Mouse (Mus musculus) adrenal gland, adult (tissue): Measurements from ENCODE around the gene Coa7.

Experiments
- DNase-seq, 2 experiments: peaks; one replicate each; pipeline ENCODE4 v3.0.0; 2022 to 2023; ENCODE audit warnings: low spot score in 1 of 2; ENCODE audit not compliant: inconsistent age in 2 of 2

Coa7 gene

DNA sequence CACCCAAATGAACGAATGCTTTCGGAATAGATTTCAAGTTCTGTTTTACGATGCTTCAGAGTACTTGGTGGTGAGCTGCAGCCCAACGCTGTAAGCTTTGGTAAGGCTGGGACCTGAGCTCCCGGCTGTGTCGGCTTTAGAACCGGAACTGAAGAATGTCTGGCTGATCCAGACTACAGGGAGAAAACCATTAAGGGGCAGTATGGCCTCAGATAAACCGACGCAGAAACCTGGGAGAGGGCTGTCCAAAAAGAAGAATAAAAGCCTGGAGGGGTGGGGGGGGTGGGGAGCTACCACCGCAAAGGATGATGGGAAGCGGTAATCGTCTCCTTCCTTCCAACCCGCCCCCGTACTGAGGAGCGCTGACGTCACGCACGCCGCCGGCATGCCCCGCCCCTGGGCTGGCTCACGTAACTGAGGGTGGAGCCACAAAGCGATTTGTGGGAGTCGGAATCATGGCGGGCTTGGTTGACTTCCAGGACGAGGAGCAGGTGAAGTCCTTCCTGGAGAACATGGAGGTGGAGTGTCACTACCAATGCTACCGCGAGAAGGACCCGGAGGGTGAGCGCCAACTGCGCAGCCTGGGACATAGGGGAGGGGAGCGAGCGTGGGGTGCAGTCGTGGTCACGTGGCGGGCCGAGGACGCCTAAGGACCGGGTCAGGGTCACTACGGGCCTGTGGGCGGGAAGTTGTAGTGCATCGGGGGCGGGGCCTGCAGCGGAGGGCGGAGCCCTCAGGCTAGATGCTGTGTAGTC, at the start of gene Coa7:
Gene Coa7 (plus strand): TSS at position 411 of the 755 bp plus-strand sequence.
- peak; percentile 97 to 100 for DNase-seq

DNA sequence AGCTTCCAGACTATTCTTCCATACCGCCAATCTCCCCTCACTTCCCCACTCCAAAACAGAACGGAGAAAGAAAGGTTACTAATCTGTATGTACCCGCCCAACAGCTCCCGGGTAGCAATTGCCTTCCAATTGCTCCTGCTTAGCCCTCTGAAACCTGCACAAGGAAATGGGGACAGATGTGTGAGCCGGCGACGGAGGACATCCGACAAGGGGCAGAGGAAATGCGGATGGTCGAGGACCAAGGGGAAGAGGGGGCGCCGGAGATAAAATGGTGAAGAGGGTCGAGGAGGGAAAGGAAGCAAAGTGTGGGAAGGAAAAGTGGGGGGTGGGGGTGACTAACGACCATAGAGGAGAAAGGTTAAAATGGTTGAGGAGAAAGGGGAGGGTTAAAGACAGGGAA, 27.7 kb upstream of the Coa7 start:
- no peak for DNase-seq

- peak; percentile 90 to 96 for DNase-seq
These were observed 27.1 kb upstream of the Coa7 start, which contains the start of gene Zyg11b for GRCm38 (mm10) chr4:108300670-108301373. Zyg11b (minus strand) TSS chr4:108301096.

GRCm38 (mm10) chr4:108302296-108302890, 25.5 kb upstream of the Coa7 start:
- DNase-seq, result no peak

DNA sequence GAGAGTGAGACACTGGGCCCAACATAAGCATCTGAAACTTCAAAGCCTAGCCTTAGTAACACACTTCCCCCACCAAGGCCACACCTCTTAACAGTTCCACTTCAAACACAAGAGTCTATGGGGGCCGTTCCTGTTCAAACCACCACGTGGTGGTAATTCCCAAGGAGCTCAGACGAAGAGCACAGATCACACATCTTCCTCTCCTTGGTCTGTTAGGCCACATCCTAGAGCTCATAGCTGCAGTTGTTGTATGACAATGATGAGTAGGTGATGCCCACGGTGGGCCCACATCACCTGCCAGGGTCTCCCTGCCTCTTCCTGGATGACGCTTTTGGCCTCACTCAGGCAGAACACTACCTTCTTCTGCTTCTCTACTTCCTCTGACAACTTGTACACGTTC, 17.2 kb upstream of the Coa7 start:
- no peak for DNase-seq

DNA sequence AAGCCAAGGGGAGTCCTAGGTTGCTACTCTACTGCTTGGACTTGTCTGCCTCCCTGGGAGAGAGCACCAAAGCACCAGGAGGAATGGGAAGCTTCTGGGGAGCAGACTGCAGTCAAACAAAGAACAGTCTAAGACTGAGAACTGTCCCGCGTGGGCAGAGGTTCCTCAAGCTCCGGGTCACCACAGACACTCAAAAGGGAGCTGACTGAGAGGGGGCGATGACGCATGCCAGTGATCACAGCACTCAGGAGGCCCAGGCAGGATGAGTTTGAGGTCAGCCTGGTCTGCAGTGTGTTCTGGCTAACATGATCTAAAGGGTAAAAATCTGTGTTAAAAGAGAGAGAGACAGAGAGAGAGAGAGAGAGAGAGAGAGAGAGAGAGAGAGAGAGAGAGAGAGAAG, 13.9 kb upstream of the Coa7 start:
- DNase-seq, result no peak

- no peak for DNase-seq
These were observed 10.0 kb upstream of the Coa7 start for GRCm38 (mm10) chr4:108317656-108318605.

DNA sequence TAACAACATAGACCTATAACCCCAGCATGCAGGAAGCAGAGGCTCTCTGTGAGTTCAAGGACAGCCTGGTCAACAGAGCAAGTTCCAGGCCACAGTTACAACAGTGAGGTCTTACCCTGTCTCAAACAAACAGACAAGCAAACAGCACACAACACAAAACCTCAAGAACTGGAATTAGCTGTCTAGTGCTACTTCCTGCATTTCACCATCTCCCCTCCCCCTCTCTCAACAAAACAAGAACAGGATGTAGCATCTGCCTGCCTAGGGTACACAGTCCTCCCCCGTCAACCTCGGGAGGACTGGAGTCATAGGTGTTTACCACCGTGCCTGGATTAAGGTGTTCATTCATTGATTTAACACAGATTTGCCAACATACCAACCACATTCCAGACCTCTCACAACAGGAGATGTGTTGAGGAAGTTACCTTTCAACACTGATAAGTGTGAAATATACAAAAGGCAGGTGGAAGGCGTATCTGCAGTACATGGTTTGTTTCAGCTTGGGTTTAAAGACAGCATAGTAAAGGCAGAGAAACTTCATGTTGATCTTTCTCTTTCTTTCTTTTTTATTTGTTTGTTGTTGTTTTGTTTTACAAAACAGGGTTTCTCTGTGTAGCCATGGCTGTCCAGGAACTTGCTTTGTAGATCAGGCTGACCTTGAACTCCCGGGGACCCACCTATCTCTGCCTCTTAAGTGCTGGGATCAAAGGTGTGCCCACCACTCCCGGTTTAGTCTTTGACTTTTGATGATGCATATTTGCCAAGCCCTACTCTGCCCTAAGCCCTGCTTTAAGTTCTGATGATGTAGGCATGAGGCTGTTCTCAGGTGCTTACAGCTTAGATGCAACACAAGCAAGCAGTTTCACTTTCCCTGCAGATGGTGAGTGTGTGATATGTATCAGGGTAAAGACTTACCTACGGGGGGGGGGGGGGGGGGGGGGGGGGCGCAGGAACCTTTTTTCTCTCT, 9.0 kb upstream of the Coa7 start:
- peak in 1 of 2 experiments; percentile 27 for DNase-seq

- peak in 1 of 2 experiments; percentile 13 for DNase-seq
These were observed 8.2 kb upstream of the Coa7 start for GRCm38 (mm10) chr4:108319747-108320146.

- DNase-seq, result peak; percentile 31 to 73
These were observed 7.1 kb upstream of the Coa7 start for GRCm38 (mm10) chr4:108320627-108321380.

- peak in 1 of 2 experiments; percentile 14 for DNase-seq
These were observed 4.4 kb upstream of the Coa7 start for GRCm38 (mm10) chr4:108323588-108323987.

- peak in 1 of 2 experiments; percentile 88 for DNase-seq
These were observed 815 bp upstream of the Coa7 start for GRCm38 (mm10) chr4:108327071-108327579.

DNA sequence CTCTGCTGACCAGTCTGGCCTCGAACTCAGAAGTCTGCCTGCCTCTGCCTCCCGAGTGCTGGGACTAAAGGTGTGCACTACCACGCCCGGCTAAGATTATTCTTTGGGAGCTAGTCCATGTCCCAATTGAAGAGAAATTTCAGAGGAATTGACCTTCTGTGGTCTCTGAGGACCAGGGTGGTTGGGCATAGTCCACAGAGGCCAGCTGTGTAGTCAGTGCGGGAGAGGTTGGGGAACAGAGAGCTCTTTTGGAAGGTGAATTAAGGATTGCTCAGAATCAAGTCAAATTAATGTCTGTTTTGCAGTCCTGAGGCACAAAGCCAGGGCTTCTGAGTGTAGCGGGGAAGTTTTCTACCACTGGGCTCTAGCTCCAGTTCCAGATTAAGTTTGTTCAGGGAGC, 1.9 kb downstream of the Coa7 start:
- DNase-seq, result peak in 1 of 2 experiments; percentile 52

DNA sequence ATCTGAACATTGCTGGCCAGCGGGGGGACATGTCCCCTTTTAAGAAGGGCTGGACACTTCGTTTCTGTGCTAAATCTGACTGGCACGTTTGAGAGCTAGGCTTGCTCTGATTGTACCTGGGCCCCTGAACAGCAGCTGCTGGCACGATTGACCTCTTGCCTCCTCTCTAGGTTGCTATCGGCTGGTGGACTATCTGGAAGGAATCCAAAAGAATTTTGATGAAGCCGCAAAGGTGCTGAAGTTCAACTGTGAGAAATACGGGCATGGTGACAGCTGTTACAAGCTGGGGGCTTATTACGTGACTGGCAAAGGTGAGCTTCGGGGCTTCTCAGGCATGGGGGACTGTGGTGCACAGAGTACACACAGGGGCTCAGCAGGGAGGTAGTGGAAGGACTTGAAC, 4.1 kb downstream of the Coa7 start:
- DNase-seq, result no peak

DNA sequence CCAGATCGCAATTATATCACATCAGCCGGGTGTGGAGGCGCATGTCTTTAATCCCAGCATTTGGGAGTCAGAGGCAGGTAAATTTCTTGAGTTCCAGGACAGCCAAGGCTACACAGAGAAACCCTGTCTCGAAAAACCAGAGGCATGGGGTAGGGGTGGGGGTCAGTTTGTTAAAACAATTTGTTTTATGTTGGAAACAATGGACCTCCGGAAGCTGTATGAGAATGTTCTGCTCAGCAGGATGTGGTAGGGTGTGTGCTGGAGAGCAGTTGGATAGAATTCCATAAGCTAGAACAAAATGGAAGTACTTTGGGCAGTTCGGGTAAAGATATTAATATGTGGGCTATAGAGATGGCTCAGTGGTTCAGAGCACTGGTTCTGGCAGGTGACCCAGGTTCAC, 7.5 kb downstream of the Coa7 start:
- DNase-seq, result no peak

DNA sequence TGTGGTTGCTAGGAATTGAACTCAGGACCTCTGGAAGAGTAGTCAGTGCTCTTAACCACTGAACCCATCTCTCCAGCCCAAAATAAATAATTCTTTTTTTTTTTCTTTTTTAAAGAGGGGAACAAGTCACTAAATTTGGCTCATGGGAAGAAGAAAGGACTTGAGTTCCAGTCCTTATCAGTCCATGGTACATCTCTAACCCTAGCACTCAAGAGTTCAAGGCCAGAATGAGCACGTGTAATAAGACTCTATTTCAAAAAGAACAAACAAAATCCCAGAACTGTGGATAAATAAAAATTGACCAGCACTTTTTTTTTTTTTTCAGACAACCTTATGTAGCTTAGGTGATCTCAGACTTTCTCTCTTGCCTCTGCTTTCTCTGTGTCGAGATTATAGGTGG, 8.8 kb downstream of the Coa7 start:
- DNase-seq, result no peak

DNA sequence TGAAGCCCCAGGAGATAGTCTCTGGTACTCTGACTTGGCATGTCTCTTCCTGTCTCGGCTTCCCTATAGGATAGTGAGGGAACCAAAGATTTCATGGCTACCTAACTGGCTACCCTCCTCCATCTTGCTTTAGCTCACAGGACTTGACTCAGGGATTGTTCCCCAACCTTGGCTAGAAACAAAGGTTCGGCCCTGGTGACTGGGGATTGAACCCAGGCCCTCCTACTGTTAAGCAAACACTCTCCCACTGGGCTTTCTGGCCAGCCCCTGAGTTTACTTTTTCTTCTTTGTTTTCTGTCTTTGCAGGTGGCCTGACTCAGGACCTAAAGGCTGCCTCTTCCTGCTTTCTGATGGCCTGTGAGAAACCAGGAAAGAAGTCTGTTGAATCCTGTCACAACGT, 9.9 kb downstream of the Coa7 start:
- DNase-seq, result no peak

- DNase-seq, result peak; percentile 75 to 90
These were observed 10.4 kb downstream of the Coa7 start for GRCm38 (mm10) chr4:108338321-108338733.

DNA sequence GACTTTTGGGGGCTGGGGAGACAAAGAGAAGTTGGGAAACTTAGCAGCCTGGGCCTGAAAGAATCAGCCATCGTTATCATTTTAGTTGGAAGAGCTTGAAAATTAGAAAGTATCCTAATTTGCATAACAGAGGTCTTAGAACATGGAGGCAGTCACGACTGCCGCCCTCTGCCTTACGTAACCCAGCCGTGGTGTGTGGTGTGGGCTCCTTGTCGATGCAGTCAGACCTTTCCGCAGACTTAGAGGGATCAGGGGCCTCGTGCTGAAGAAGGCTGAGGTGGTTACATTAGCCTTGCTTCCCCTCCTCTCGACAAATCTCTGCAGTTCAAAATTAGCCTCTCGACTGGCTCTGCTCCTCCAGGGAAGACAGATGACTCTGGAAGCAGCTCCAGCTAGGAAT, 10.9 kb downstream of the Coa7 start:
- no peak for DNase-seq
